Mouse (Mus musculus): ENCODE measurements around the gene Paics.

DNA sequence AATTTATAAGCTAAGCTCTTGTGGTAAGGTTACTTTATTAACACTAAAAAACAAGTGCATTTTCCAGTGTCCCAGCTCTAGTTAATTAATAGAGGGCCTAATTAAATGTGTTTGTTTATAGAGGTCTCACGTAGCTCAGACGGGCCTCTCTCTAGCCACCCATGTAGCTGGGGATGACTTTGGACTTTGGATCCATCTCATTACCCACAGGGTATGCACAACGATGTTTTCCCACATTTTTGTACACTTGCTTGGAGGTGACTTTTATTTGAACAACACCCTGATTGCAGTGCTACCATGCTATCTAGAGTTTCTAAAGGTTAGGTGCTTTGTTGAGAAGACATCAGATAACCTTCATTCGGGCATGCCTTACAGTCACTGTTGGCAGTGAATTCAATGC is 8.6 kb upstream of the Paics start:
- TF ChIP-seq POLR2A (IDR thresholded peaks at IDR 0.05; ENCODE audit: insufficient read length, low read depth) = no peak
- no peak for TF ChIP-seq MAX (IDR thresholded peaks at IDR 0.05; ENCODE audit: low read depth)
- TF ChIP-seq USF1 (IDR thresholded peaks at IDR 0.05; ENCODE audit: low read depth) = no peak
